Mouse (Mus musculus) left cerebral cortex, adult 18-20 months (tissue): ENCODE results near the gene 1810037I17Rik. TPM values are rescaled to one million over a fixed set of nuclear protein-coding genes. Genes with fewer than 3 reads are reported as not detected.
"Not testable (repeated sequence)": the region's sequence is repeated elsewhere in the genome, so short reads cannot be mapped to it uniquely, and the experiment has no call there.

ENCODE experiments used
- DNase-seq, 2 experiments: peaks; one replicate each; pipeline ENCODE4 v3.0.0; 2021 to 2022; ENCODE audit warnings: low spot score in 2 of 2, mixed read lengths in 1 of 2
- total RNA-seq, 2 experiments: library from RNA; stranded (reverse); gene quantifications; 2 replicates each; pipeline ENCODE4 v1.2.3; 2021

The 1810037I17Rik gene
- total RNA-seq, 2 experiments from 2014 or later, result 62.5 to 65.8 TPM

- peak; percentile 52 to 58 for DNase-seq
Observed at GRCm38 (mm10) chr3:122929723-122930122, 5.7 kb downstream of the 1810037I17Rik start.

- no peak for DNase-seq
Observed at GRCm38 (mm10) chr3:122932466-122932865, 8.5 kb downstream of the 1810037I17Rik start.

DNA sequence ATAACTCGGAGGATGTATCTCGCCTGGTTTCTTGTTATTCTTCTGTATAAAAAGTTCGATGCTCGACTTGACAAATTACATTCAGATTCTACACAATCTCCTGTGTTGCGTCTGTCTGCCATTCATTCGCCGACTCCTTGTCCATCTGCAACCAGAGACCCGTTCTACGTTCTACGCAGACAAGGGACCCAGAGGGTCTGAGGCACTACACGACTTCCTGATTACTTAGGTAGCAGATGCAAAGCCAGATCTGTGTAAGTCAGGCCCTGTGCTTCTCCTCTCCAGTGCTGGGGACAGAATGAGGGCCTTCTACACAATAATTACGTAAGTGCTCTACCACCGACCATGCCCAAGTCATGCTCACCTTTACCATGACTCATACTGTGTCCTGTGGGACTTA lies 13.2 kb downstream of the 1810037I17Rik start:
- DNase-seq, result not testable (repeated sequence)

GRCm38 (mm10) chr3:122939215-122939614 lies 15.2 kb downstream of the 1810037I17Rik start:
- DNase-seq, result peak in 1 of 2 experiments; percentile 24

DNA sequence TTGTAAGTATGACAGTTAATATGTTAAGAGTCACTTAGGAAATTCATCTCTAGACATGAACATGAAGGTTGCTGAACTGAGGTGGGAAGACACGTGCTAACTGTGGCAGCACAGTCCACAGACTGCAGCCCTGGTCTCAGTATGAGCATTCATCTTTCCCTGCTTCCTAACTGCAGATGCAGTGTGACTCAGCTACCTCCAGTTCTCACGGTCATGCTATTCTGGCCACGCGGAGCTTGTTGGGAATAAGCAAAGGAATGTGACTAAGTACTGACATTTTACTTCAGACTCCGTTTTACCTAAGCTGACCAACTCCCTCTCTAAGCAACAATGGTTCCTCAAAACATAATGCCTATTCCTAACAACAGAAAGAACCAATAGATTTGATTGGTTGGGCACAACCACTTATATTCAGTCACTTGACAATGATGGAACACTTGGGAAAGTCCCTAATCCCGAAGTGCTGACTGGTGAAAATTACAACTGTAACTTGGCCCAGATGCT lies 19.4 kb downstream of the 1810037I17Rik start:
- DNase-seq, result no peak

- DNase-seq, result no peak
Observed at GRCm38 (mm10) chr3:122950129-122950528, 26.1 kb downstream of the 1810037I17Rik start.

DNA sequence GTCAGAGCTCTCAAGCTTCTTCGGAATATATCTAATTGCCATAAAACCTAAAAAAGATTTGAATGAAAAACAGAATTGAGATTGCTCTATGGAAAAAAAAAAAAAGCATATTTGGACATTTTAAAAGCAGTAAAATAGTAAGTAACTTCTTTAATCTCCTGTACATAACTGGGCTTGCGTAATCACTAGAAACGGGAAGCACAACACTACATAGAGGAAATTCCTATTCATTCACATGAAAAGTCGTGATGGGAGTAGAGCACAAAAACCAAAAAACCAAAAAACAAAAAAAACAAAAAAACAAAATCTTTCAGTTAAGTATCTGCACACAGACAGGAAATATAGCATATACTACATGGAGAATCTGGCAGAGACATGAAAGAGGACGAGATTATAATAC lies 40.3 kb downstream of the 1810037I17Rik start:
- no peak for DNase-seq

- no peak for DNase-seq
Observed at GRCm38 (mm10) chr3:122968391-122968790, 44.4 kb downstream of the 1810037I17Rik start.

DNA sequence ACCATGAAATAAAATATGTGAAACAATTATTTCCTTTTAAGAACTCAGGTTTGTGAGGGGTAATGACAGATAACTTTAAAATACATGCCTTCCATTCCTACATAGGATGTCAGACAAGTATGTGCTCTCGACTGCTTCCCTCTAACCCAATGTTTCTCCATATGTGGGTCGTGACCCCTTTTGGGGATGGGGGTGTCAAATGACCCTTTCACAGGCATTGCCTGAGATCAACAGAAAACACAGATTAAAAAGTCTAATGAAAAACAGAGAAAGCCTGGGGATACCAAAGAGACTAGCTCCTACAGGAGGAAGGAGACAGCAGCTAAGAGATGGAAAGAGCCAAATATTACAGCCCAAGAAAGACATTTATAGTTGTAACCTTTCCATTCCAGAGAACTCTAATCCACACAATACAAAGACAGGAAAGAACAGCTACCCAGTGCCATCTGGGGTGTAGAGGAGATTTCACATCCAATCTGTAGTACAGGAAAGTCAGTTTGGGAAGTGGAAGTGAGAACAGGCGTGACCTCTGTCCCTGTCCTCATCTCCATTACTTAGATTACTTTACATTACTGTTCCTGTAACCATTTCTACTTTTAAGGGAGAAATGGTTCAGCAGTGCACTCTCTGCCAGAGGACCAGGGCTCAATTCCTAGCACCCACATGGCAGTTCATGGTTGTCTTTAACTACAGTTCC lies 48.3 kb downstream of the 1810037I17Rik start:
- no peak for DNase-seq

DNA sequence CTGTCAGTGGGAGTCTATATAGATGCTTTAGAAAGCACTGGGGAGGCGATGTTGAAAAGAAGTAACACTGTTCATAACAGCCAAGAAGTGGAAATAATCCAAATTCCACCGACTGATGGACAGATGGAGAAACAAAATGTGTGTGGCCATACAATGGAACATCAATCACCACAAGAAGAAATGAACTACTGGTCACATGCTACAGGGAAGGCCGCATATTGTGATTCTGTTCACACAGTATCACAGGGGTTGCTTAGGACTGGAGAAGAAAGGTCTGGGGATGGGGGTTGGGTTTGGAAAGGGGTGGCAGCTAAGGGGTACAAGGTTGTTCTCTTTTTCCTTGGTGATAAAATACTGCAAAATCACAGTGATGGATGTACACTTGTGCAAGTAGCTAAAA lies 50.8 kb downstream of the 1810037I17Rik start:
- DNase-seq, result no peak

DNA sequence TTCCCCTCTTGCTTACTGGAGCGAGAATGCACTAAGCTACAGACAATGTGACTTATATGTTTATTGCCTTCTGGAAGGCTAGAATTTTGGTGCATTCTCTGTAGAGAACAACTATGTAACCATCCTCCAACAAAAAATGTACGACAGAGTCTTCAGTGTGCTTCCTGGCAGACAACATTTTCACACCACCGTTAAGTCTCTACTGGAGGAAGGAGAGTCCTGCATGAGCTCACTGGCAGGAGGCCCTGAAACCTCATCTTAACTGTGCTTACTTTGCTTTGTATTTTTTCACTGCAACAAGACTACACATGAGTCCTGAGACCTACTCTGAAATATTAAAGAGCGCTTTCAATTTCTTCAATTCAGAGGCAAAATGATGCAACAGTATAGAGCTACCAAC lies 51.4 kb downstream of the 1810037I17Rik start:
- DNase-seq, result peak; percentile 19 to 38

Other genes starting within 250 kb of the 1810037I17Rik start
- 10 to 100 TPM; 19.8 to 23.8 TPM for gene Pde5a, start 195.3 kb upstream of the 1810037I17Rik start, total RNA-seq
- gene Fabp2, start 29.1 kb upstream of the 1810037I17Rik start, total RNA-seq, result not detected
- not detected for gene Gm10959, start 4.8 kb upstream of the 1810037I17Rik start, total RNA-seq
- gene Usp53, start 60.3 kb downstream of the 1810037I17Rik start, total RNA-seq, result 10 to 100 TPM; 28.8 to 28.9 TPM
- under 1 TPM in 1 of 2 experiments, not detected in 1; 0.54 TPM for gene Myoz2, start 110.8 kb downstream of the 1810037I17Rik start, total RNA-seq